Mouse (Mus musculus): ENCODE measurements at regions not wholly inside any gene's neighbourhood (a gene's known extent, or its start where the extent isn't known, plus 50 kb on each side); places are given as distances from the start of the nearest gene placed in this dataset.
"Not testable (repeated sequence)": the region's sequence is repeated elsewhere in the genome, so short reads cannot be mapped to it uniquely, and the experiment has no call there.

DNA sequence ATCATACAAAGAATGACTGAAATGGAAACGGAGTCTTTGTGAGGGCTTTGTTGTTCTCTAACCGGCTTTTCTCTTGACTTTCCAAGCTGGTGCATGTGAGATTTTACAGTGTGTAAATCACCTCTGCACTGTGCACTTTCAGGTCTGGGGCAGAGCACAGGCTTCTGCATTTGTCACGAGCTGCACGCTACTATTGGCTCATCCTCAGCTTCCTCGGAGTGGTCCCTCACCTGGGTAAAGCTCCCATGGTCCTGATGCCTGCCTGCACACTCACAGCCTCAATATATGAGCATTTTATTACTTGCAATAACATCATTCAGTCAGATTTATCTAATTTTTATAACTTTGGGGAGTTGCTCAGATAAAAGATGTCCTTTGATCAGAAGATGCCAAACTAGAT, 109.8 kb upstream of the Nrip1 start:
- no peak for ATAC-seq (ENCODE audit: low FRiP score, low read depth)
- no peaks in the 10 kb centered on the region for H3K27me3 ChIP-seq
- H3K9me3 ChIP-seq, result no peaks in the 10 kb centered on the region
- no peaks in the 10 kb centered on the region for H3K4me1 ChIP-seq
- WGBS, result 84% methylated on average over 5 of the region's 5 CpGs
- no peak overlapping the region for H3K27ac ChIP-seq
- no peak overlapping the region for H3K9ac ChIP-seq
- H3K4me2 ChIP-seq (replicated peaks), result no peak overlapping the region
- H3K36me3 ChIP-seq, result no peaks in the 10 kb centered on the region
- H3K4me3 ChIP-seq, result no peak overlapping the region

- Histone ChIP-seq H3K9ac (no peak overlapping the region), H3K4me3 (no peak overlapping the region), H3K4me1 (no peaks in the 10 kb centered on the region), H3K9me3 (no peaks in the 10 kb centered on the region), H3K27me3 (no peaks in the 10 kb centered on the region), H3K27ac (no peak overlapping the region), H3K4me2 (replicated peaks) (no peak overlapping the region), H3K36me3 (no peaks in the 10 kb centered on the region)
- WGBS, result 91% methylated on average over 4 of the region's 4 CpGs
- ATAC-seq (ENCODE audit: low FRiP score, low read depth), result no peak
These were observed 108.3 kb upstream of the Nrip1 start for GRCm38 (mm10) chr16:76481966-76482365.

DNA sequence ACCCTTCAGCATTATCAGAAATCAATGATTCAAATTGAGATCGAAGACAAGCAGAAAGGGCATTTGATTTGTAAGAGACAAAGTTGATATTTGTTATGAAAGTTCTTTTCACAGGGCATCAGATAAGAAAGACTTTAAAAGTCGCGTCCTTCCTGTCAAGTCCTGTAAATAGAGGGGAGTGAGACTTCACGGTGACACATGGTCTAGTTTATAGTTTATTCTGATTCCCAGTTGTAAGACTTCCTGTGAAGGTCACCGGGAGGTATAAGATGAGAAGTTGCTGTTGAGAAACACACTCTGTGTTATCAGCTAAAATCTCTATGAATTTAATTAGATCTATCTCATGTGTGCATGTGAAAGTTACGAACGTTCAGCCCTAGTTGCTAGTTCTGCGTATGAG, 103.8 kb upstream of the Nrip1 start:
- no peaks in the 10 kb centered on the region for H3K36me3 ChIP-seq
- H3K4me2 ChIP-seq (replicated peaks), result no peak overlapping the region
- H3K9me3 ChIP-seq, result no peaks in the 10 kb centered on the region
- WGBS, result 80% methylated on average over 8 of the region's 8 CpGs
- H3K4me1 ChIP-seq, result no peaks in the 10 kb centered on the region
- no peak overlapping the region for H3K9ac ChIP-seq
- H3K27ac ChIP-seq, result no peak overlapping the region
- H3K4me3 ChIP-seq, result no peak overlapping the region
- no peak for ATAC-seq (ENCODE audit: low FRiP score, low read depth)
- H3K27me3 ChIP-seq, result no peaks in the 10 kb centered on the region

DNA sequence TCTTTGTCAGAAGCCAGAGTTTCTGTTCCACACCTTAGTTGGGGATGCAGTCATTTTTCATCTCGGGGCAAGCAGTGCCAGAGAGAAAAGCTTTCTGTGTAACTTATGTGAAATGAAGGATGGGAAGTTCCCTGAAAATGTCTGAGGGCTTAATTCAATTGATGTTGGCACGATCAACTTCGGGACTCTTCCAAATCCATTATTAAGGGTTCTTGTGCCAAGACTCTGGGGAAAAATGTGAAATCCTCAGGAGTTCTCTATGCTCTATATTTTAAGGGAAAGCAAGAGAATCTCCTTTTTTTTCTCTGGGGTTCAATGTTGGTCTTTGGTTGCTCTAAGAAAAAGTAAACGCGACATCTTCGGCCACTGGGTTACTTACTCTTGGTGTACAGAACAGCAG, 100.9 kb upstream of the Nrip1 start:
- no peak overlapping the region for H3K9ac ChIP-seq
- no peak for ATAC-seq (ENCODE audit: low FRiP score, low read depth)
- no peak overlapping the region for H3K4me3 ChIP-seq
- H3K4me1 ChIP-seq, result no peaks in the 10 kb centered on the region
- no peak overlapping the region for H3K27ac ChIP-seq
- H3K27me3 ChIP-seq, result no peaks in the 10 kb centered on the region
- H3K36me3 ChIP-seq, result no peaks in the 10 kb centered on the region
- 91% methylated on average over 6 of the region's 6 CpGs for WGBS
- no peaks in the 10 kb centered on the region for H3K9me3 ChIP-seq
- no peak overlapping the region for H3K4me2 ChIP-seq (replicated peaks)

DNA sequence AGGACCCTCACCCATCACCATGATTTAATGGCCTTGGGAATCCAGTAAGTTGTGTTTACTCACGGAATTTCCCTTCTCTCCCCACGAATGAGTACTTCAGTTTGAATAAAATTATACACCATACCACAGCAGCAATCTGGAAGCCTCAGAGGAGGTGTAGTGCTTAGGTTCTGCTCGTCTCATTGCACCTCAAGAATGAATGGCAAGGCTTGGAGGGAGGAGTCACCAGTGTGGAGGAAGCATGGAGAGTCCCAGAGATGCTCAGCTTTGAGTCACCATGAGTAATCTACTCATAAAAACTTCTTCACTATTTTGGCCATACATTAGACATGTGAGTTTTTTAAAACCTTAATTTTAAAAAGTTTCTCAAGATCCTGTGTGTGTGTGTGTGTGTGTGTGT, 98.8 kb upstream of the Nrip1 start:
- no peak overlapping the region for H3K4me2 ChIP-seq (replicated peaks)
- no peaks in the 10 kb centered on the region for H3K4me1 ChIP-seq
- no peak overlapping the region for H3K4me3 ChIP-seq
- no peaks in the 10 kb centered on the region for H3K36me3 ChIP-seq
- H3K9me3 ChIP-seq, result no peaks in the 10 kb centered on the region
- H3K27ac ChIP-seq, result no peak overlapping the region
- no peaks in the 10 kb centered on the region for H3K27me3 ChIP-seq
- no peak for ATAC-seq (ENCODE audit: low FRiP score, low read depth)
- no peak overlapping the region for H3K9ac ChIP-seq
- 77% methylated on average over 3 of the region's 3 CpGs for WGBS

DNA sequence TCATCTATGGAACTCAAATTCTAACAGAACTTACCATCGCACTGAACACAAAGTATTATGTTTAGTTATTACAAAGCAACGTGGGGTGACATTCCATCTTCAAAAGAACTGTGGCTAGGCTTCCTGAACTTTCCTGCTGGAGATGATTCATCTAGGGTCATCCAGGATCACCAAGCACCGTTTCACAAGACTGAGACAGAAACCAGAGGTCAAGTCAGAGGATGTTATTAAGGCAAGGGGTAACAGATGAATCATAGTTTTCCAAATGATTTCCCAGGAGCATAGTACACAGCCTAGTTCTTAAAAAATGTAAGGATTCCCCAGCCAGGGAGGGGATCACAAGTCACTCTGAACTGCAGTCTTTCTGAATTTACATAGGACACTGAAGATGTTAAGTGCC, 97.5 kb upstream of the Nrip1 start:
- no peak overlapping the region for H3K9ac ChIP-seq
- no peak overlapping the region for H3K4me2 ChIP-seq (replicated peaks)
- H3K4me1 ChIP-seq, result no peaks in the 10 kb centered on the region
- WGBS, result 72% methylated on average over 3 of the region's 3 CpGs
- ATAC-seq (ENCODE audit: low FRiP score, low read depth), result no peak
- no peaks in the 10 kb centered on the region for H3K36me3 ChIP-seq
- H3K27ac ChIP-seq, result no peak overlapping the region
- H3K9me3 ChIP-seq, result no peaks in the 10 kb centered on the region
- no peak overlapping the region for H3K4me3 ChIP-seq
- H3K27me3 ChIP-seq, result no peaks in the 10 kb centered on the region

GRCm38 (mm10) chr16:76459521-76459920, 85.9 kb upstream of the Nrip1 start:
- no peaks in the 10 kb centered on the region for H3K36me3 ChIP-seq
- H3K9ac ChIP-seq, result no peak overlapping the region
- no peak overlapping the region for H3K4me3 ChIP-seq
- H3K9me3 ChIP-seq, result no peaks in the 10 kb centered on the region
- no peak overlapping the region for H3K4me2 ChIP-seq (replicated peaks)
- 91% methylated on average over 1 of the region's 1 CpGs for WGBS
- H3K27ac ChIP-seq, result no peak overlapping the region
- H3K4me1 ChIP-seq, result peaks cover 5% of the 10 kb centered on the region; the same call in 1 of the 2 replicates
- no peak for ATAC-seq (ENCODE audit: low FRiP score, low read depth)
- H3K27me3 ChIP-seq, result peaks cover 9% of the 10 kb centered on the region

GRCm38 (mm10) chr16:76456300-76456599, 82.6 kb upstream of the Nrip1 start:
- not testable (repeated sequence) for H3K4me2 ChIP-seq (replicated peaks); H3K9me3 ChIP-seq; H3K27ac ChIP-seq; H3K36me3 ChIP-seq; H3K4me3 ChIP-seq; ATAC-seq (ENCODE audit: low FRiP score, low read depth); H3K9ac ChIP-seq; H3K27me3 ChIP-seq
- 71% methylated on average over 2 of the region's 2 CpGs for WGBS
- peaks cover 14% of the 10 kb centered on the region for H3K4me1 ChIP-seq

GRCm38 (mm10) chr16:76455499-76456299, 82.1 kb upstream of the Nrip1 start:
- WGBS, result 60% methylated on average over 9 of the region's 9 CpGs
- Histone ChIP-seq H3K4me2 (replicated peaks) (no peak overlapping the region), H3K9me3 (0 out of 2 replicates have a peak, but pooled peaks cover 7% of the 10 kb centered on the region), H3K9ac (no peak overlapping the region), H3K27me3 (peaks cover 9% of the 10 kb centered on the region), H3K4me1 (peaks cover 14% of the 10 kb centered on the region), H3K27ac (no peak overlapping the region), H3K4me3 (no peak overlapping the region), H3K36me3 (no peaks in the 10 kb centered on the region)
- no peak for ATAC-seq (ENCODE audit: low FRiP score, low read depth)

GRCm38 (mm10) chr16:76454741-76455465, 81.3 kb upstream of the Nrip1 start:
- 37% methylated on average over 17 of the region's 17 CpGs for WGBS
- Histone ChIP-seq H3K4me1 (peaks cover 14% of the 10 kb centered on the region), H3K27me3 (peaks cover 9% of the 10 kb centered on the region), H3K4me3 (no peak overlapping the region), H3K9ac (no peak overlapping the region), H3K27ac (no peak overlapping the region), H3K9me3 (0 out of 2 replicates have a peak, but pooled peaks cover 7% of the 10 kb centered on the region), H3K36me3 (no peaks in the 10 kb centered on the region), H3K4me2 (replicated peaks) (no peak overlapping the region)
- ATAC-seq (ENCODE audit: low FRiP score, low read depth), result no peak

DNA sequence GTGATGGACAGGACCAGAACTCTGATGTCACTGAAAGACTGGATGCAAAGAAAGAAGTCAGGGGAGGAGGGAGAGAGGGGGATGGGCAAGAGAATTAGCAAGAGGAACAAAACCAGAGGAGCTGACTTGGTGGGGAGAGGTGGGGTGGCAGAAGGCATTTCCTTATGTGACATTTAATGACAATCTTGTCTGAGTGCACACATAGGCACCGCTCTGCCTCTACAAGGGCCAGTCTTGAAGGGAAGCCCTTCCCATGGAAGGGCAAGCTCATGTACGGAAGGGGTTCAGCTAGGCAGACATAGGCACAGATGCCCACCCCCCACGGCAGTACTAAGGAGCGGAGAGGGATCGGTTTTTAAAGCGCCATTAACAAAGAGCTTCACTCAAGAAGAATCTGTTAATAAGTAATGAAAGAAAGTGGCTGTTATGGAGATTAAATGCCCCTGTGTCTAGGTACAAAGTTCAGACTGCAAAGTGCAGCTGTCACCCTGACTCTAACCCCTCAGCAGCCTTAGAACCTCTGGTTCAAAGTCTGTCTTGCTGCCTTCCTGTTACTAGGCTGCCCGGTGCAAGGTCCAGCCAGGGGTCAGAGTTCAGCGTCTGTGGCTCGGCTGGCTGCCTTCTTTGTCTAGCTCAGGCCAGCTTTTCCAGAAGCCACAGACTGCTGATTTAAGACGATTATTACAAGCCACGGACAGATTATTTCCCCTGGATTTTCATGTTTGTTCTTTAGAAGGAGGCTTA, 80.0 kb upstream of the Nrip1 start:
- Histone ChIP-seq H3K27ac (no peak overlapping the region), H3K4me3 (no peak overlapping the region), H3K9me3 (0 out of 2 replicates have a peak, but pooled peaks cover 7% of the 10 kb centered on the region), H3K36me3 (no peaks in the 10 kb centered on the region), H3K4me1 (peaks cover 14% of the 10 kb centered on the region), H3K27me3 (peaks cover 9% of the 10 kb centered on the region), H3K9ac (no peak overlapping the region), H3K4me2 (replicated peaks) (no peak overlapping the region; the same call in 1 of the 2 replicates)
- ATAC-seq (ENCODE audit: low FRiP score, low read depth), result no peak
- 15% methylated on average over 11 of the region's 11 CpGs for WGBS

DNA sequence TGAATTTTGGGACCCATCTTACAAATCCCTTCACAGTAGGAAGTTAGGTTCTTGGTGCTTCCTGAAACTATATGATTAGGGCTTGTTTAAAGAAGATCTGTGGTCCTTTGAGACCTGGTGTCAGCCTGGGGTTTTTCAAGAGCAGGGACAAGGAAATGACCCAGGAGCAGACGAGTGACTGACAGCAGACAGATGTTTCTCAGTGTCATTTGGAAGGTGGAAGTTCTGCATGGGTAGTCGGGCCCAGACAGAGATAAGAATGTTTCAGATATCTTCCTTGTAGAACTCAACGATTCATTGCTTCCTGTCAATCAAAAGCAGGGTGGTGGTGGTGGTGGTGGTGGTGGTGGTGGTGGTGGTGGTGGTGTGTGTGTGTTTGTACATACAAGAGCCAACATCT, 75.1 kb upstream of the Nrip1 start:
- Histone ChIP-seq H3K36me3 (no peaks in the 10 kb centered on the region), H3K4me1 (peaks cover 5% of the 10 kb centered on the region), H3K9me3 (0 out of 2 replicates have a peak, but pooled peaks cover 7% of the 10 kb centered on the region), H3K27ac (no peak overlapping the region), H3K9ac (no peak overlapping the region), H3K27me3 (no peaks in the 10 kb centered on the region), H3K4me3 (no peak overlapping the region), H3K4me2 (replicated peaks) (no peak overlapping the region)
- no peak for ATAC-seq (ENCODE audit: low FRiP score, low read depth)
- 63% methylated on average over 3 of the region's 3 CpGs for WGBS
